Mouse (Mus musculus) heart, postnatal 0 days (tissue): Measurements from ENCODE around the gene Rhebl1. TPM values are rescaled to one million over a fixed set of nuclear protein-coding genes. Genes with fewer than 3 reads are reported as not detected.

Experiments used
- ATAC-seq: fragments of 200-750 bp; cut with Nextera tagmentation; 2 replicates; pipeline ENCODE4 v1.8.0; 2017; ENCODE audit warnings: low read depth, moderate number of reproducible peaks, moderate library complexity; ENCODE audit not compliant: insufficient read depth
- DNase-seq: peaks from one replicate; pipeline ENCODE4 v3.0.0-alpha.2; 2016; ENCODE audit warnings: low spot score
- H3K27ac ChIP-seq: fragments of 300-500 bp; sonication (generic); 2 replicates; pipeline ENCODE4 v1.5.1; 2014; ENCODE audit warnings: low read depth, mild to moderate bottlenecking
- H3K27me3 ChIP-seq: fragments of 300-500 bp; sonication (generic); 2 replicates; pipeline ENCODE4 v1.6.1; 2014; ENCODE audit warnings: low read length, mixed read lengths; ENCODE audit not compliant: control insufficient read depth, insufficient read depth
- H3K36me3 ChIP-seq: fragments of 300-500 bp; sonication (generic); replicated peaks from 2 replicates; pipeline ENCODE4 v1.6.1; 2014; ENCODE audit warnings: low read length, mixed read lengths; ENCODE audit not compliant: control insufficient read depth, insufficient read depth
- H3K4me1 ChIP-seq: fragments of 300-500 bp; sonication (generic); 2 replicates; pipeline ENCODE4 v1.6.1; 2014; ENCODE audit warnings: antibody characterized with exemption; ENCODE audit not compliant: control insufficient read depth, insufficient read depth
- H3K4me2 ChIP-seq: fragments of 300-500 bp; sonication (generic); 2 replicates; pipeline ENCODE4 v1.6.1; 2014; ENCODE audit warnings: low read depth, mild to moderate bottlenecking, low read length, moderate library complexity
- H3K4me3 ChIP-seq: fragments of 300-500 bp; sonication (generic); 2 replicates; pipeline ENCODE4 v1.5.1; 2014; ENCODE audit warnings: low read depth, low read length
- H3K9ac ChIP-seq: fragments of 300-500 bp; sonication (generic); replicated peaks from 2 replicates; pipeline ENCODE4 v1.6.1; 2014; ENCODE audit warnings: low read depth, low read length, mixed read lengths
- H3K9me3 ChIP-seq: fragments of 300-500 bp; sonication (generic); replicated peaks from 2 replicates; pipeline ENCODE4 v1.6.1; 2016; ENCODE audit warnings: low read length; ENCODE audit not compliant: control insufficient read depth
- CTCF ChIP-seq: IDR thresholded peaks from 2 replicates; pipeline ENCODE4 v1.5.1; 2016; ENCODE audit warnings: antibody characterized with exemption, control low read depth, low read depth
- EP300 ChIP-seq: IDR thresholded peaks from 2 replicates; pipeline ENCODE4 v1.6.1; 2016; ENCODE audit warnings: antibody characterized with exemption, low read depth
- WGBS: fragments of 180-500 bp; shearing (Covaris S2); extraction: QIAGEN DNeasy Blood & Tissue Kit; methylation state at CpG from one replicate; pipeline ENCODE4 v1.1.7; 2014; 5-methylcytosine and 5-hydroxymethylcytosine counted together
- polyA plus RNA-seq: library from polyadenylated mRNA; unstranded; fragments of >200 nt; fragmentation: Nextera tagmentation; extraction: Ambion mirVana; gene quantifications from 2 replicates; pipeline ENCODE4 v1.2.1, GENCODE M21; 2015
- total RNA-seq: library from RNA; depleted of rRNA; stranded (reverse); fragments of >200 nt; gene quantifications from 2 replicates; pipeline ENCODE4 v1.2.3, GENCODE M21; 2014; ENCODE audit warnings: low replicate concordance

The Rhebl1 gene
- total and polyA plus RNA-seq, 2 experiments from 2014 or later = 4.1 to 12.6 TPM

- ATAC-seq = no peak
- DNase-seq = no peak
- H3K36me3 ChIP-seq = no peaks in the 10 kb centered on the region
- no peak overlapping the region for H3K9ac ChIP-seq
- WGBS = 53% methylated on average over 8 of the region's 8 CpGs
- H3K4me2 ChIP-seq = no peak overlapping the region
- no peak overlapping the region for H3K27ac ChIP-seq
- TF ChIP-seq CTCF (no peak), EP300 (no peak)
- H3K27me3 ChIP-seq = no peaks in the 10 kb centered on the region
- no peaks in the 10 kb centered on the region for H3K4me1 ChIP-seq
- H3K9me3 ChIP-seq = no peaks in the 10 kb centered on the region
- no peak overlapping the region for H3K4me3 ChIP-seq
These were observed 7.5 kb downstream of the Rhebl1 start for GRCm38 (mm10) chr15:98886667-98887387.

- Histone ChIP-seq H3K27me3 (no peaks in the 10 kb centered on the region), H3K4me1 (peaks cover 8% of the 10 kb centered on the region; the same call in 1 of the 2 replicates), H3K9me3 (no peaks in the 10 kb centered on the region), H3K9ac (no peak overlapping the region), H3K36me3 (no peaks in the 10 kb centered on the region), H3K4me2 (no peak overlapping the region), H3K4me3 (no peak overlapping the region), H3K27ac (no peak overlapping the region)
- TF ChIP-seq EP300 = no peak
- TF ChIP-seq CTCF = no peak
- 59% methylated on average over 1 of the region's 1 CpGs for WGBS
- DNase-seq = no peak
- no peak for ATAC-seq
These were observed 10.2 kb downstream of the Rhebl1 start for GRCm38 (mm10) chr15:98884106-98884505.

- ATAC-seq = no peak
- no peak for DNase-seq
- no peaks in the 10 kb centered on the region for H3K27me3 ChIP-seq
- H3K4me3 ChIP-seq = no peak overlapping the region
- H3K4me2 ChIP-seq = no peak overlapping the region
- no peaks in the 10 kb centered on the region for H3K9me3 ChIP-seq
- H3K4me1 ChIP-seq = peaks cover 8% of the 10 kb centered on the region; the same call in 1 of the 2 replicates
- no peak overlapping the region for H3K27ac ChIP-seq
- H3K36me3 ChIP-seq = no peaks in the 10 kb centered on the region
- TF ChIP-seq EP300 (no peak), CTCF (no peak)
- no peak overlapping the region for H3K9ac ChIP-seq
These were observed 10.7 kb downstream of the Rhebl1 start for GRCm38 (mm10) chr15:98883661-98884060.

- Histone ChIP-seq H3K4me1 (peaks cover 8% of the 10 kb centered on the region; the same call in 1 of the 2 replicates), H3K4me2 (peak overlapping the region; percentile 87), H3K27ac (no peak overlapping the region), H3K9me3 (no peaks in the 10 kb centered on the region), H3K36me3 (no peaks in the 10 kb centered on the region), H3K27me3 (no peaks in the 10 kb centered on the region), H3K4me3 (peak overlapping the region; percentile 63), H3K9ac (no peak overlapping the region)
- 18% methylated on average over 5 of the region's 5 CpGs for WGBS
- no peak for TF ChIP-seq CTCF
- no peak for TF ChIP-seq EP300
- DNase-seq (no peak), ATAC-seq (no peak)
These were observed 12.7 kb downstream of the Rhebl1 start for GRCm38 (mm10) chr15:98881656-98882008.

- Histone ChIP-seq H3K4me1 (peaks cover 8% of the 10 kb centered on the region; the same call in 1 of the 2 replicates), H3K27me3 (no peaks in the 10 kb centered on the region), H3K9ac (peak overlapping the region; percentile 58; the same call in 1 of the 2 replicates), H3K36me3 (no peaks in the 10 kb centered on the region), H3K9me3 (no peaks in the 10 kb centered on the region), H3K27ac (peak overlapping the region; percentile 63), H3K4me2 (peak overlapping the region; percentile 87), H3K4me3 (peak overlapping the region; percentile 63)
- DNase-seq (peak; percentile 97), ATAC-seq (peak; percentile 97)
- under 1% methylated on average over 45 of the region's 48 CpGs for WGBS
- no peak for TF ChIP-seq EP300
- TF ChIP-seq CTCF = no peak
These were observed 13.2 kb downstream of the Rhebl1 start for GRCm38 (mm10) chr15:98880978-98881655.

- 6% methylated on average over 3 of the region's 3 CpGs for WGBS
- H3K4me2 ChIP-seq = no peak overlapping the region
- no peak for TF ChIP-seq EP300
- peak; percentile 79 for TF ChIP-seq CTCF
- H3K27me3 ChIP-seq = no peaks in the 10 kb centered on the region
- H3K9me3 ChIP-seq = no peaks in the 10 kb centered on the region
- no peak overlapping the region for H3K9ac ChIP-seq
- H3K27ac ChIP-seq = no peak overlapping the region
- no peak overlapping the region for H3K4me3 ChIP-seq
- DNase-seq = peak; percentile 65
- peaks cover 16% of the 10 kb centered on the region; the same call in 1 of the 2 replicates for H3K4me1 ChIP-seq
- ATAC-seq = no peak
- H3K36me3 ChIP-seq = no peaks in the 10 kb centered on the region
These were observed 17.0 kb downstream of the Rhebl1 start for GRCm38 (mm10) chr15:98877331-98877730.
